In genomic region chr10:117524926-117525565, GRCm38 (mm10) we compare ENCODE assay signal across 30 mouse cellular contexts.
"Had no signal": no experiment of that assay in that cellular context is flagged by ENCODE, and none has a peak within 500 bp of the region (broad histone marks: within the 10 kb centered on the region; RNA-seq: fewer than 3 reads in every experiment).

No protein-coding gene starts in this region.

- H3K27me3 ChIP-seq: limb, embryonic 12.5 days; limb, embryonic 13.5 days; limb, embryonic 15.5 days; liver, embryonic 12.5 days; liver, embryonic 13.5 days; liver, embryonic 15.5 days; lung, embryonic 15.5 days; midbrain, embryonic 12.5 days; midbrain, embryonic 13.5 days; midbrain, embryonic 15.5 days had no signal

- H3K4me2 ChIP-seq: limb, embryonic 12.5 days; limb, embryonic 13.5 days; limb, embryonic 15.5 days; liver, embryonic 11.5 days; liver, embryonic 12.5 days; liver, embryonic 13.5 days; liver, embryonic 15.5 days; lung, embryonic 14.5 days; lung, embryonic 15.5 days; midbrain, embryonic 11.5 days; midbrain, embryonic 12.5 days; midbrain, embryonic 13.5 days; midbrain, embryonic 15.5 days had no signal

- H3K36me3 ChIP-seq: limb, embryonic 10.5 days; limb, embryonic 12.5 days; limb, embryonic 13.5 days; limb, embryonic 15.5 days; liver, embryonic 12.5 days; liver, embryonic 13.5 days; liver, embryonic 15.5 days; lung, embryonic 15.5 days; midbrain, embryonic 10.5 days; midbrain, embryonic 12.5 days; midbrain, embryonic 13.5 days; midbrain, embryonic 15.5 days had no signal

- H3K4me1 ChIP-seq: liver, embryonic 12.5 days; liver, embryonic 13.5 days; liver, embryonic 15.5 days; megakaryocyte, embryonic 14.5 days; midbrain, embryonic 12.5 days; midbrain, embryonic 13.5 days; midbrain, embryonic 15.5 days had no signal

- DNase-seq: left cerebral cortex, postnatal 4 days; liver; liver, embryonic 13.5 days; liver, postnatal 0 days; lung, adult 18-20 months; lung, embryonic 14.5 days; lung, postnatal 10 days; lung, postnatal 14 days; lung, postnatal 36 days; lung, postnatal 4 days; midbrain, embryonic 14.5 days had no signal

- H3K27ac ChIP-seq: left cerebral cortex, adult 2 months; limb, embryonic 10.5 days; limb, embryonic 12.5 days; limb, embryonic 13.5 days; limb, embryonic 15.5 days; liver, embryonic 12.5 days; liver, embryonic 13.5 days; liver, embryonic 14.5 days; liver, embryonic 15.5 days; lung, embryonic 15.5 days; macrophage; midbrain, embryonic 10.5 days; midbrain, embryonic 12.5 days; midbrain, embryonic 13.5 days; midbrain, embryonic 15.5 days had no signal

- H3K9me3 ChIP-seq: limb, embryonic 10.5 days; limb, embryonic 12.5 days; limb, embryonic 13.5 days; limb, embryonic 15.5 days; liver, embryonic 12.5 days; liver, embryonic 13.5 days; liver, embryonic 15.5 days; lung, embryonic 15.5 days; megakaryocyte, embryonic 14.5 days; midbrain, embryonic 10.5 days; midbrain, embryonic 12.5 days; midbrain, embryonic 13.5 days; midbrain, embryonic 15.5 days had no signal

- ATAC-seq: liver, embryonic 12.5 days; liver, postnatal 0 days; midbrain, embryonic 13.5 days; midbrain, embryonic 15.5 days; midbrain, embryonic 16.5 days had no signal

- H3K9ac ChIP-seq: limb, embryonic 12.5 days; limb, embryonic 13.5 days; limb, embryonic 15.5 days; liver, embryonic 12.5 days; liver, embryonic 13.5 days; liver, embryonic 14.5 days; liver, embryonic 15.5 days; liver, postnatal 0 days; lung, embryonic 14.5 days; lung, embryonic 15.5 days; midbrain, embryonic 12.5 days; midbrain, embryonic 13.5 days; midbrain, embryonic 15.5 days had no signal

- H3K4me3 ChIP-seq: left cerebral cortex, adult 2 months; limb, embryonic 10.5 days; limb, embryonic 12.5 days; limb, embryonic 13.5 days; limb, embryonic 15.5 days; liver, embryonic 12.5 days; liver, embryonic 13.5 days; liver, embryonic 15.5 days; lung, embryonic 15.5 days; megakaryocyte, embryonic 14.5 days; midbrain, embryonic 10.5 days; midbrain, embryonic 12.5 days; midbrain, embryonic 13.5 days; midbrain, embryonic 15.5 days; myocyte had no signal
